Mouse (Mus musculus) right cerebral cortex, postnatal 4 days (tissue): Measurements from ENCODE around the gene Tpst2.
A peak's percentile ranks its signal among the peaks of the same experiment; 100 is the strongest.

Experiments used
- DNase-seq: peaks from one replicate; pipeline ENCODE4 v3.0.0-alpha.2; 2022

Gene Tpst2

GRCm38 (mm10) chr5:112256457-112256856 is 20.0 kb upstream of the Tpst2 start:
- no peak for DNase-seq

GRCm38 (mm10) chr5:112257896-112258295 is 18.6 kb upstream of the Tpst2 start:
- DNase-seq, result no peak

DNA sequence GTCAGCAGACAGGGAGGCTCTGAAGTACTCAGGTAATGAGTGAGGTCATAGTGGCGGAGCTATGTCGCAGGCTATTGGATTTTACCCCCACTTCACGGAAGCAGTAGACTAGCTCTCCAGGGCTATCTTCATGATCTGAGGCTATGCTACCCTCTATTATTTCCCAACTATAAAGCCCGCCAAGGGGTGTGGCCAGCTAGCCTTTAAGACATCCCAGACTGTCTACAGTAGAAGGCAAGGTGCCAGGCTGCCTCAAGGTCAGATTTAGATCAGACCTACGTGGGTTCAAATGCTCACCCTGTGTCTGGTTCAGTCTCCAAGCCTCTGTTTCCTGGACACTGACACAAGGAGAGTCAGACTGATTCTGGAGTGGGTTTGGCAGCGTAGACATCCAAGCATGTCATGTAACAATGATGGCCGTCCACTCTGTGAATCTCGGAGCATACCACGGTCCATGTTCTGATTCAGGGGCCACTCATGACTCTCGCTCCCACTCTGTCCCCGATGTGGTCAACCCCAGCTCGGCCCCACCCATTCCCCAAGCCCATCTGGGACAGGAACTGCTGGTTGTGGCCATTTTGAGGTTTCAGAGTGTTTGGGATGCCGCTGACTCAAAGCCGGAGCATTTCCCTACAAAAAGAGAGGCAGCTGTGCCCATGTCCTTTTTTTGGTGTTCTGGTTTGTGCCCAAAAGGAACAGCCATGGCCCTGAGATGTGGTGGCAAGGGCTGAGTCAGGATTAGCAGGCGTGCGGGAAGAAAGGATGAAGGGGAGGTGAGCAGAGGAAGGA is 16.4 kb upstream of the Tpst2 start:
- DNase-seq, result no peak

DNA sequence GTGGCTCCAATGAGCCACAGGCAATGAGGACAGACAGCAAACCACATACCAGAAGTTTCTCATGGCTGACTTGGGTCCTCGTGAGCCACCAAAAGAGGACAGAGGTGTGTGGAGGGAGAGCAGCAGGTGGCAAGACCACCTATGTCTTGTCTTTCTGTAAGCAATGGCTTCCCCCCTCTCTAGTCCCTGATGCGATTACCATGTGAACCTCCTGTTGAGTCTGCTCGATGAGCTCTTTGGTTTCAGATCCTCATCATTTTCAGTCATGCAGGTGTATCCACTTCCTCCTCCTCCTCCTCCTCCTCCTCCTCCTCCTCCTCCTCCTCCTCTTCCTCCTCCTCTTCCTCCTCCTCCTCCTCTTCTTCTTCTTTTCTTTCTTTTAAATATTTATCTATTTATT is 15.7 kb upstream of the Tpst2 start:
- no peak for DNase-seq

DNA sequence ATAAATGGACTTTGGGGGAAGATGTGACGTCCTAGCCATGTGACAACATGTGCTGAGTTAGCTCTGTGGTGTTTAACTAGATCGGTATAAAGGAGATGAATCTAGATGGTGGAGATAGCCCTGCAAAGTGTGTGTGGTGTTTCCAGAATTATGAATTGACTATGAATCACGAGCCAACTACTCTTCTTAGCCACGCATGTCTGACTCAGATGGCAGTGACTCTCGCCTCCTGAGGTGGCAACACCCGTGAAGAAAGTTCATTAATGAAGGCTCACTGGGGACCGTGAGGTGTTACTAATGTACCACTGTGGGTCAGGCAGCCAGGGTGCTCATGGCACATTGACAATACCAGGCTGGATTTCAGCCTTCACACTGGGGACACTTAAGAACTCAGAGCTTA is 12.4 kb upstream of the Tpst2 start:
- no peak for DNase-seq

GRCm38 (mm10) chr5:112265110-112265509 is 11.4 kb upstream of the Tpst2 start:
- no peak for DNase-seq

GRCm38 (mm10) chr5:112265515-112265914 is 11.0 kb upstream of the Tpst2 start:
- no peak for DNase-seq

- no peak for DNase-seq
Measured at GRCm38 (mm10) chr5:112266011-112266777, 10.3 kb upstream of the Tpst2 start.

DNA sequence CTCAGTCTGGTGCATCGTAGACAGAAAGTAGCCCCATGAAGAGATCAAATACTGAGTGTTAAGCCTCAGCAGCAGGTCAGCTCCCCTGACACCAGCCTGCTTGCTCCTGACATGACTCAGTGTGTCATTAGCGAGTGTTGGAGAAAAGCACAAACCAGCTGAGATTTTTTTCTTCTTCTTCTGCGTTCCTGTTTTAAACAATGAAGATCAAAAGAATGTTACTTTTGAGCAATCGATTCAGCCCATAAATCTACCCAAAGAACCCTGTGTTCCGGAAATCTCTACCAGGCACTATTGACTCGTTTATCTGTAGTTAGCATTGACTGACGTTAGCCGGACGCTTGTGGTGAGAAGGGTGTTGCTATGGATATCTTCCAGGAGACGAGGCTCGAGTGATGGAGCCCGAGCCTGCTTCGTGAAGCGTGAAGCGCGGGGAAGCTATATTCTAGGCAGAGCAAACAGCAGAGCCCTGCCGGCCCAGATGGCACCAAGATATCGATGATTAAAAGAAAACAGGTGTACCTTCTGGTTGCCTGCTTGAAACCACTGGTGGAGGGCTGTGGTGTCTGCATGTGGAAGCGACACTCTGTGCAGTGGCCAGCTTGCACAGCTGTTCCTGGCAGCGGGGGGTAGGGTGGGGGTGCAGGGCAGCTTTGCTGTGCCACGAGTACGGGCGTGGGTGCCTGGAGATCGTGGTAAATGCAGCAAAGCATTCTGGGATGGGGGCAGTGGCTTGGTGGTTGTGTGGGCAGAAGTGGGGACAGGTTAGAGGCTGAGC is 5.5 kb upstream of the Tpst2 start:
- peak; percentile 49 for DNase-seq

DNA sequence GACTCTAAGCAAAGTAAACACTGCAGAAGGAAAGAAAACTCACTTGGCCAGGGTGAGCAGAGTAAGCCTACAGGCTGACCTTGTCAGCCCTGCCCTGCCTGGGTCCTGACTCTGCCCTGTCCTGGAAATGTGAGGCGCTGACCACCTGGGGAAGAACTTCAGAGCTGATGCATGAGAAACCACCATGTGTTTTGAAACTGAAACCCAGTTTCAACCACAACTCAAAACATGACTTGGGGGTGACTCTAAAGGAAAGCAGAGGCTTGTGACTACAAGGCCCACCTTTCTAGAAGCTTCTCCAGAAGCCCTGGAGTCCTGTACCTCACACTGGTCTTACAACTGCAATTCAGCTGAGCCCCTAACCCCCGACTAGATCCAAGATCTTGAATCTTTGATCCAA is 3.6 kb upstream of the Tpst2 start:
- DNase-seq, result no peak

- DNase-seq, result no peak
Measured at GRCm38 (mm10) chr5:112273746-112274463, 2.6 kb upstream of the Tpst2 start.

- no peak for DNase-seq
Measured at GRCm38 (mm10) chr5:112275021-112275804, 1.3 kb upstream of the Tpst2 start.

DNA sequence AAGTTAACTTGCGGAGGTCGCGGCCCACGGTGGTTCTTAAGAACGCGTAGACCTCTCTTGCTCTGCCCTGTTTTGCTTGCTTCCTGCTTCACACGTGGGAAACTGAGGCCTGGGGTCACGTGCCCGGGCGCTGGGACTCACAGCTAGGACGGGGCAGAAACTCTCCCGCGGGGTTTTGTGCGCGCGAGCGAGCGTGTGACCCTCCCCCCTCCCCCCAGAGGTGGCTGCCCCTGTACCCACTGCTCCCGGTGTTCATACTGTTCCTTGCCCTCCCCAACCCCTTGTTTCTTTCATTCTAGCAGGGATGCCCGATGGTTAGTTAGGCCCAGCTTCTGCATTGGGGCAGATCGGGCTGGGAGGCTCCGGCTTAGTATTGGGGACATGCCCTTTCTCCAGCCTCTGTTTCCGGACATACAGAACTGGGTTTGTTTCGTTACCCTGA is 437 bp downstream of the Tpst2 start:
- no peak for DNase-seq

- no peak for DNase-seq
Measured at GRCm38 (mm10) chr5:112277906-112278470, 1.5 kb downstream of the Tpst2 start.

DNA sequence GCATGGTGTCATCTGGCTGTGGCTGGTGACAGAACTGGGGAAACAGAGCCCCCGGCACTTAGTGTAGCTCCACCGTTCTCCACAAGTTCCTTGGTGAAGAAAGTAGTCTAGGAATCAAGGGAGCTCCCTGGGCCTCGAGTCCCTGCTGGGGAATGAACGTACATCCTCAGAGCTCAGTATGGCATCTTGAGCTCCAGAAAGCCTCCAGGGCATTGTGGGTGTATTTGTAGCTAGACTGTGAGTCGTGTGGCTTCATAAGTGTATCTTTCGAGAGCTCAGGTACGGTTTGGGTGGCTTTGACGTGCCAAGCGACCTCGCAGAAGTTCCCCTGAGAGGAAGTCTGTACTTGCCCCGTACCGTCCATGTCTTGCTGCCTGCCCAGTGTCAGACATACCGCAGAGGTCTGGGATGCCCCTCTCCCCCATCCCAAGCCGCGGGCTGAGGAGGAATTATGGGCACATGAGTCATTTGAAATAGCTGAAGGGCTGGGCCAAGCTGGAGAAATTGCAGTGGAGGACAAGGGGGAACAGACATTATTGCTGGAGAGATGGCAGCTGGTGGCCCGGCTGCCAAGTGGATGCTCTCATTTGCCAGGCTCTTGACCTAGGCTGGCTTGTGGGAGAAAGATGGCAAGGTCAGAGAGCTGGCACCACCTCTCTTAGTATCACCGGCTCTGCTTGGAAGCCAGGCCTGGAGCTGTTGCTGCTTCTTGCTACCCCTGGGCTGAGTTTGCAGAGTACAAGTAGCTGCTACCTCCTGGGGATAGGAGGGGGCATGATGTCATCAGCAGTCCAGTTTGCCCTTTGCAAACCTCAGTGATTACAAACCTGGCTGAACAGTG is 2.9 kb downstream of the Tpst2 start:
- no peak for DNase-seq

DNA sequence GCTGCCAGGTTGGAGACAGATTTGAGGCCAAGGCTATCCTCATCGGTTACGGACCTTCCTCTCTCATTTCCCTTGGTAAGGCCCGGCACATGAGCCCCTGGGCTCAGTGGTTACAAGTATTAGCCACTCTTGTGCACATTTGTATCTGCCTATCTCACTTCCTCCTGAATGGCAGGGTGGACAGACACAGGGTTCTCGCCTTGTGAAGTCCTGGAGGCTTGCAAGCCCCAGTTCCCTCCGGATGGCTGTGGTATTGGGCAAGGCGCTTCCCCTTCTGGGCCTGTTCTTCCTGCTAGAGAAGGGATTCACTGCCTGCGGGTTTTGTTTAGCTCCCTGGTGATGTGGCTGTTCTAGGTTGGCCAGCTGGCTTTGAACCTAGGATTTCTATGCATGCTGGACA is 3.7 kb downstream of the Tpst2 start:
- no peak for DNase-seq

DNA sequence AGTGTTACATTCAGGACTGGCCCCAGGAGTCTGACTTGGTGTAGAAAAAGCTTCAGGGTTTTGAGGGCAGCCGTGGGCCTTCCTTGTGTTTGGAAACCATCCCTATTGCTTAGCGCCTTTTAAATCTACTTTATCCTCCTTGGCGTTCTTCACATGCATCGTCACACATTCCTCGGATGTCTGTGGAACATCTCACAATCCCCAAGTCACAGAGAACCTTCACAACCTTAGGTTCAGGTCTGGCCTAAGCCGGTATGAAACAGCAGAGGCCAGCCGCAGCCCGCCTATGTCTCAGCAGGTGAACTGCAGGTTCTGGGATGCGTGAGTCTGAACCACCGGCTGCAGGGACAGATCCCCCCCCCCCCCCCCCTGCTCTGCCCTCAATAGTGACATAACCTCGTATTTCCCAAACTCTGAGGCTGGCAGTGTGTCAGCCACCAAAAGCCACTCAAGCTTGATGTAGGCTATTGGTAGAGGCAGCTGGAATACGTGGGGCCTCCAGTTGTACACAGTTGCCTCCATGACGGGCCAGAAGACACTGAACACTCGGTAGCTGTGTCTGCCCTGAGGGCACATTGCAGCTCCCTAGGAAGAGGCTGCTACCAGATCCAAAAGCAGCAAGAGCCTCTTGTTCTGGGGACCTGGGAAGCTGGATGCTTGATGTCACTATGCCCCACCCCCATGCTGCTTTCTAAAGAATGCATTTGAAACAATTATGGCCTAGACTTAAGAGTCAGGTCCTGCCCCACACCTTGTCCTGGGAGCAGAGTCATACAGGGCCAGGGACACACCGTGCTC is 4.6 kb downstream of the Tpst2 start:
- DNase-seq, result no peak

DNA sequence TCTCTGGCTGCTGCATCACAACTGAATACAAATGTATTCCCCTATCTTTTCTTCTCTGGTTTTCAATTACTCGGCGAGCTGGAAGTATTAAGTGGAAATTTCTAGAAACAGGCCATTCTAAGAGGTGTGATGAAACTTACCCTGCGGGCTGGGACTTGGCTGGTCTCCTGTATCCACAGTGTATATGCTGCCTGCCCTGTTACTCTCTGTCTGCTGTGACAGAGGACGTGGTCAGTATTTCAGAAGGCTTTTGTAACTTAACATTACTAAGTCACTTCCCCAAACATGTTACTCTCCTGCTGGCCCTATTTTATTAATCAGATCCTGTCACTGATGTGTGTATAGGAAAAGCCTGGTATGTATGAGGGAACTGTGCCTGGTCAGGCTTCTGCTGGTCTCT is 5.2 kb downstream of the Tpst2 start:
- no peak for DNase-seq

DNA sequence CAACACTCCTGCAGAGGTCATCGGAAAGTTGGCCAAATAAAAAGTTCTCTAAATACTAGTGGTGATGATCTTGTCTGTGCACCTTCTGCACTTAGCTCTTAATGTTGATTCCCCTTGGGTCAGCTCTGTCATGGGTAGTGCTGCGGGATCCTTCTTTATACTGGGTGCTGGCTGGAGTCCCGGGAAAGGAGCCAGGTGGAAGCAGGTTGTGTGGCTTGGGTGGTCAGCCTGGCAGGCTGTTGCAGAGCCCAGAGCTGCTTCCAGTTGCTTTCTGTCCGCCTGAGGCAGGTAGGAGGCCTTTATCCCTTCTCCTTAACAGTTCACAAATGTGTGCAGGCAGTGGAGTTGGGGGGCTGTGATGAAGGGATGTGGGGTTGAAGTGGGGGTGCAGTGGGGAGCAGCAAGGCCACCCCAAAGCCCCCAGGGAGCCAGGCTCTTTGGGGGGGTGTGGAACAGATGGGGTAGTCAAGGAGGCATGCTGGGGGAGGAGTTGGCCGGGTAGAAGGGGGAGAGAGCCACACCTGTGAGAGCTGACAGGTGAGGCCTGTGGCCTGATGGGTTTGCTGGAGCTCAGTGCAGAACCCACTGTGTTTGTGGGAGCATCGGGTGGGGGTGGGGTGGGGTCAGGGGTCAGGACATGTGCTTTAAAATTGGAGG is 5.8 kb downstream of the Tpst2 start:
- no peak for DNase-seq
